Mouse (Mus musculus) lung, postnatal 0 days (tissue): ENCODE results near the gene Dph3.

Experiments used
- CTCF ChIP-seq: IDR thresholded peaks from 2 replicates; pipeline ENCODE4 v1.5.1; 2016; ENCODE audit warnings: antibody characterized with exemption, mild to moderate bottlenecking
- EP300 ChIP-seq: IDR thresholded peaks from 2 replicates; pipeline ENCODE4 v1.6.1; 2016; ENCODE audit warnings: antibody characterized with exemption, mild to moderate bottlenecking, control low read depth

GRCm38 (mm10) chr14:32036482-32036881 lies 49.0 kb downstream of the Dph3 start:
- TF ChIP-seq CTCF (no peak), EP300 (no peak)
